Mouse (Mus musculus): ENCODE data around the gene E130114P18Rik. TPM values are rescaled to one million over a fixed set of nuclear protein-coding genes. Genes with fewer than 3 reads are reported as not detected.

E130114P18Rik gene
- polyA plus RNA-seq, 1 experiment = not detected

DNA sequence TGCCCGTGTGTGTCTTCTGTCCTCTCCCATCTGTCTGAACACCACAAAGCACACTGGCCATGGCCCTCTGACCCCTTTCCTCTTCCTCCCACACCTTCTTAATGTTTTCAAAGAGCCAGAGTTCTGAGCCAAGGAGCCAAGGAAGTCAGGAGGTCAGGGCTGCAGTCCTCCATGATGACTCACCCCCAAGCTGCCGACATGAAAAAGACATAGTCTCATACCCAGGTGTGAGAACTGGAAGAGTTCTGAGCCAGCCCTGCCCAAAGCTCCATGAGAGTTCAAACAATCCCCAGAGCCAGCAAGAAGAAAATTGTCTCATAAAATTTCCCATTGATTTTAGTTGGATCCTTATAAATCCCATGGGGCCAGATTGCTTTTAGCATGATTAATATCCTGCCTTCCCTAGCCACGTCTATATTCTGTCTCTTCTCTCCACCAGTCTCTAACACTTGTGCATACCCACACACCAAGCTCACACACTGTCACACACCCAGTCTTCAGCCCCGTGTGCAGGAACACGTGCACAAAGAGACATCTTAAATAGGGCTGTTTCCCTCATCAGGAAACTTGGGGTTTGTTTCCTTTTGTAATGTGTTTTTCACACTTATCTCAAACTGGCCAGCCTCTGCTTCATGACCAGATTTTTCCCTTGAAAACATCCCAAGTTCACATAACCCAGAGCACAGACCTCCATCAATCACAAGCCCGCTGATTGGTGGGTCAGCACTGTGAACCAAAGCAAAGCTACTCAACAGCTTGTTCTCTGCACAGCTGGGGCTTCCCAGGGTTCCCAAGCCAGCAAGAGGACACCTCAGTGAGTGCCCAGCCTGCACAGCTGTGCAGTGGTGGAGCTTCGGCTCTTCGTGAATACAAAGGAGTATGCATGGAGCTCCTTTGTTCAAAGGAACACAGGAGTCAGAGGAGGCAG lies 88.2 kb downstream of the E130114P18Rik start:
- no peak overlapping the region for H3K4me3 ChIP-seq (ENCODE audit: insufficient read depth, poor library complexity, severe bottlenecking)
- H3K79me3 ChIP-seq (ENCODE audit: low read depth) = no peaks in the 10 kb centered on the region
- no peaks in the 10 kb centered on the region for H3K36me3 ChIP-seq (ENCODE audit: control insufficient read depth, insufficient read depth)
- no peaks in the 10 kb centered on the region for H3K79me2 ChIP-seq (ENCODE audit: control insufficient read depth, insufficient read depth)
- H3ac ChIP-seq (ENCODE audit: control insufficient read depth, insufficient read length, low read depth) = no peak overlapping the region
- H3K27me3 ChIP-seq (ENCODE audit: control insufficient read depth, insufficient read depth, insufficient read length) = no peaks in the 10 kb centered on the region
- no peak for TF ChIP-seq FOSL1 (IDR thresholded peaks at IDR 0.05; ENCODE audit: insufficient read depth, low read length, poor library complexity, severe bottlenecking)
- TF ChIP-seq MAX (IDR thresholded peaks at IDR 0.05) = no peak
- no peak for TF ChIP-seq MYOG (IDR thresholded peaks at IDR 0.05; ENCODE audit: control insufficient read depth, extremely low read depth, insufficient read length)
- no peak for TF ChIP-seq USF1 (IDR thresholded peaks at IDR 0.05; ENCODE audit: low read depth)
- no peak for TF ChIP-seq MYOD1 (IDR thresholded peaks at IDR 0.05; ENCODE audit: control insufficient read depth, insufficient read length, low read depth)
- no peak for TF ChIP-seq CEBPB (IDR thresholded peaks at IDR 0.05; ENCODE audit: low read depth)
- no peak for TF ChIP-seq CTCF (IDR thresholded peaks at IDR 0.05; ENCODE audit: control insufficient read depth, insufficient read depth, insufficient read length)

DNA sequence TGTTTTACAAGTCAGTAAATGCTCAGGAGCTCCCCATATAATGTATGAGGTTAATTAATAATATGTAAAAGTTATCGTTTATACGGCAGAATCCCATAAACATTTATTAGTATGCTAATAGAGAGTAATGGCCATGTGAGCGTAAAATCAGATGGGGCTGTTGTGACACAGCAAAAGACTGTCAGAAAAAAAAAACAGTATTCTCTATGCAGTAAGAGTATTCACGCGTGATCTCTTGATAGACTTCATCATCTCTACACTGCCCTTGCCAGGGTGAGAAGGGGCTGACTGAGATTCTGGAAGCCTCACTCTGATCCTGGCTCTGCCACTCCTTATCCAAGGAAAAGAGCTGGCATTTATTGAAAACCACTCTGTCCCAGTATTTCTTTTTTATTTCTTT lies 91.9 kb downstream of the E130114P18Rik start:
- TF ChIP-seq MYOG (IDR thresholded peaks at IDR 0.05; ENCODE audit: control insufficient read depth, extremely low read depth, insufficient read length) (no peak), MYOD1 (IDR thresholded peaks at IDR 0.05; ENCODE audit: control insufficient read depth, insufficient read length, low read depth) (no peak), CTCF (IDR thresholded peaks at IDR 0.05; ENCODE audit: control insufficient read depth, insufficient read depth, insufficient read length) (no peak), USF1 (IDR thresholded peaks at IDR 0.05; ENCODE audit: low read depth) (no peak), CEBPB (IDR thresholded peaks at IDR 0.05; ENCODE audit: low read depth) (no peak), FOSL1 (IDR thresholded peaks at IDR 0.05; ENCODE audit: insufficient read depth, low read length, poor library complexity, severe bottlenecking) (no peak), MAX (IDR thresholded peaks at IDR 0.05) (no peak)
- no peaks in the 10 kb centered on the region for H3K79me3 ChIP-seq (ENCODE audit: low read depth)
- no peak overlapping the region for H3K4me3 ChIP-seq (ENCODE audit: insufficient read depth, poor library complexity, severe bottlenecking)
- no peaks in the 10 kb centered on the region for H3K27me3 ChIP-seq (ENCODE audit: control insufficient read depth, insufficient read depth, insufficient read length)
- no peaks in the 10 kb centered on the region for H3K36me3 ChIP-seq (ENCODE audit: control insufficient read depth, insufficient read depth)
- no peaks in the 10 kb centered on the region for H3K79me2 ChIP-seq (ENCODE audit: control insufficient read depth, insufficient read depth)
- no peak overlapping the region for H3ac ChIP-seq (ENCODE audit: control insufficient read depth, insufficient read length, low read depth)

DNA sequence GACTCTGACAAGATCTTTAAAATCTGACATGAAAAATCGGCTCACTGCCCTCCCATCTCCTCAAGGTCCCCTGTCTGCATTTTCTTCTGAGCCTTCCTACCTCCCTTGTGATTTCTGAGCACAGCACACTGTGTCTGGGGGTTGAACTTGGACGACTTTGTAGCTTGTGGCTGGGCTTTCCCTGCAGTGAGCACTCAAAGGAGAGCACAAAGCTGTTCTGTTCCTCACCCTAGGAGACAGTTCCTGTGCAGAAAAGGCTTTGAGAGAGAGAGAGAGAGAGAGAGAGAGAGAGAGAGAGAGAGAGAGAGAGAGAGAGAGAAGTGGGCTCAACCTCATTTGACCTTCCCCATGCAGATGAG lies 101.3 kb downstream of the E130114P18Rik start:
- Histone ChIP-seq H3K79me3 (ENCODE audit: low read depth) (no peaks in the 10 kb centered on the region), H3K4me3 (ENCODE audit: insufficient read depth, poor library complexity, severe bottlenecking) (no peak overlapping the region), H3K27me3 (ENCODE audit: control insufficient read depth, insufficient read depth, insufficient read length) (no peaks in the 10 kb centered on the region), H3ac (ENCODE audit: control insufficient read depth, insufficient read length, low read depth) (no peak overlapping the region), H3K36me3 (ENCODE audit: control insufficient read depth, insufficient read depth) (no peaks in the 10 kb centered on the region), H3K79me2 (ENCODE audit: control insufficient read depth, insufficient read depth) (no peaks in the 10 kb centered on the region)
- no peak for TF ChIP-seq USF1 (IDR thresholded peaks at IDR 0.05; ENCODE audit: low read depth)
- no peak for TF ChIP-seq FOSL1 (IDR thresholded peaks at IDR 0.05; ENCODE audit: insufficient read depth, low read length, poor library complexity, severe bottlenecking)
- no peak for TF ChIP-seq MYOD1 (IDR thresholded peaks at IDR 0.05; ENCODE audit: control insufficient read depth, insufficient read length, low read depth)
- no peak for TF ChIP-seq MYOG (IDR thresholded peaks at IDR 0.05; ENCODE audit: control insufficient read depth, extremely low read depth, insufficient read length)
- no peak for TF ChIP-seq MAX (IDR thresholded peaks at IDR 0.05)
- TF ChIP-seq CEBPB (IDR thresholded peaks at IDR 0.05; ENCODE audit: low read depth) = no peak
- TF ChIP-seq CTCF (IDR thresholded peaks at IDR 0.05; ENCODE audit: control insufficient read depth, insufficient read depth, insufficient read length) = no peak

DNA sequence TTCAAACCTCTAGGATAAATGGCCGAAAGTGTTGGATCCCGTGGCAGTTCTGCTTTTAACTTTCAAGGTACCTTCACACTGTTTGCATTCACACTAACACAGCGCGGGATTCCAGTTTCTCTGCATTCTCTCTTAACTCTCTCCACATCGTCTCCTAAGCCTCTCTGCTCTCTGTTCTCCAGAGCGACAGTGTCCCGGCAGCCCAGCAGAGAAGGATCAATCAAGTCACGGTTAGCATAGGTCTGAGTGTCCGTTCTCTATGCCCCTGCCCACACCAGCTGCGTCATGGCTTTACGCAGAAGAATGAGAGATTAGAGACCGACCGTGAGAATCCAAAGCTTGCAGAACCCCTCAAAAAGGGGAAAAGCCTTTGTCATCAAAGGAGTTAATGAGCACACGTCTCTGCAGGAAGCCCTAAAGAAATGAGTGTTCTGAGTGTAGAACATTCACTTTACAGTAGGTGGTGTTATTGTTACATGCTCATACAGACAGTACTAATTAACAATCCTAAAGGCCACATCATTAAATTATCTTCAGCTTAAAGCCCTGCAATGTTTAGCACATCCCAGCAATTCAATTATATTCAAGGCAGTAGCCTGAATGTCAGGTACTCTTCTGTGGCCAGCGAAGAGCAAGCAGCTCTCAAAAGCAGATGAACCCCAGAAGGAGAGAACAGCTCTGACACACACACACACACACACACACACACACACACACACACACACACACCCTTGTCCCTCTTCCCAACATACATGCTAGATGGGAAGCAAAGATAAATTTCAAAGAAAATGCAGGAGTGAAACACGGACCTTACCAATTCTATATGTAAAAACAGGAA lies 101.9 kb downstream of the E130114P18Rik start:
- Histone ChIP-seq H3K27me3 (ENCODE audit: control insufficient read depth, insufficient read depth, insufficient read length) (no peaks in the 10 kb centered on the region), H3K36me3 (ENCODE audit: control insufficient read depth, insufficient read depth) (no peaks in the 10 kb centered on the region), H3K79me2 (ENCODE audit: control insufficient read depth, insufficient read depth) (no peaks in the 10 kb centered on the region), H3ac (ENCODE audit: control insufficient read depth, insufficient read length, low read depth) (no peak overlapping the region), H3K79me3 (ENCODE audit: low read depth) (no peaks in the 10 kb centered on the region), H3K4me3 (ENCODE audit: insufficient read depth, poor library complexity, severe bottlenecking) (no peak overlapping the region)
- TF ChIP-seq FOSL1 (IDR thresholded peaks at IDR 0.05; ENCODE audit: insufficient read depth, low read length, poor library complexity, severe bottlenecking) (no peak), MYOG (IDR thresholded peaks at IDR 0.05; ENCODE audit: control insufficient read depth, extremely low read depth, insufficient read length) (no peak), CEBPB (IDR thresholded peaks at IDR 0.05; ENCODE audit: low read depth) (no peak), MAX (IDR thresholded peaks at IDR 0.05) (no peak), CTCF (IDR thresholded peaks at IDR 0.05; ENCODE audit: control insufficient read depth, insufficient read depth, insufficient read length) (no peak), USF1 (IDR thresholded peaks at IDR 0.05; ENCODE audit: low read depth) (no peak), MYOD1 (IDR thresholded peaks at IDR 0.05; ENCODE audit: control insufficient read depth, insufficient read length, low read depth) (no peak)

DNA sequence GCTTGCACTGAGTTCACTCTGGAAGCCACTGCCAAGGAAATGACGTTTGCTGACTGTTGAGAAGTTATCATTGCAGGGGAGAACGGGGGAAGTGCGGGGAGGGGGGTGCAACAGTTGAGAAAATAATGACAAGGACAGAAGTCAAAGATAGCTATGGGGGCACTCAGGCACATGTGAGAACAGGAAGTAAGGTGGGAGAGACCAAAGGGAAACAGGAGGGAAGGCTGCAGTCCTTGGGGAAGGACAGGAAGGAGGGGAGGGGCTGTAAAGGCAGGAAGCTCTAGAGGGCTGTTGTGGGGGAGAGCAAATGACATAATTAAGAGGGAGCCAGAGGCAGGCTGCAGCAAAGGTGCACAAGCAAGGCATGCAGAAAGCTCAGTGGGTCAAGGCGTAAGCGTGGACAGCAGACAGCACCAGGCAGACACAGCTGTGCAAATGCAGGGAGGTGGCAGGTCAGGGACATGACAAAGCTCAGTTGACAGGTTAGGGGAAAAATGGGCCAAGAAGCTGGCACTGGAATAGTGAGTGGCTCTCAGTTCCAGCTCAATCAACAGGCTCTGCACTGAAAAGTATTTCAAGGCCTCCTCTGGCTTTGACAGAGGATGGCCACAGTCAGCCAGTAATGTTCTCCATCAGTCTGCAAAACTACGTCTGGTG lies 103.9 kb downstream of the E130114P18Rik start:
- Histone ChIP-seq H3ac (ENCODE audit: control insufficient read depth, insufficient read length, low read depth) (no peak overlapping the region), H3K79me2 (ENCODE audit: control insufficient read depth, insufficient read depth) (no peaks in the 10 kb centered on the region), H3K36me3 (ENCODE audit: control insufficient read depth, insufficient read depth) (no peaks in the 10 kb centered on the region), H3K27me3 (ENCODE audit: control insufficient read depth, insufficient read depth, insufficient read length) (no peaks in the 10 kb centered on the region), H3K4me3 (ENCODE audit: insufficient read depth, poor library complexity, severe bottlenecking) (no peak overlapping the region), H3K79me3 (ENCODE audit: low read depth) (no peaks in the 10 kb centered on the region)
- TF ChIP-seq FOSL1 (IDR thresholded peaks at IDR 0.05; ENCODE audit: insufficient read depth, low read length, poor library complexity, severe bottlenecking) (no peak), CTCF (IDR thresholded peaks at IDR 0.05; ENCODE audit: control insufficient read depth, insufficient read depth, insufficient read length) (no peak), USF1 (IDR thresholded peaks at IDR 0.05; ENCODE audit: low read depth) (no peak), CEBPB (IDR thresholded peaks at IDR 0.05; ENCODE audit: low read depth) (no peak), MYOG (IDR thresholded peaks at IDR 0.05; ENCODE audit: control insufficient read depth, extremely low read depth, insufficient read length) (no peak), MYOD1 (IDR thresholded peaks at IDR 0.05; ENCODE audit: control insufficient read depth, insufficient read length, low read depth) (no peak), MAX (IDR thresholded peaks at IDR 0.05) (no peak)

Measured in C2C12 (cell line).